8 mouse cellular contexts compared by ENCODE assay signal in genomic region chr17:22818199-22818595, GRCm38 (mm10). TPM values are rescaled to one million over a fixed set of nuclear protein-coding genes. Genes with fewer than 3 reads are reported as not detected.
DNase-seq lines count a peak whose midpoint lies in the region; ATAC-seq lines count a peak whose summit lies in the region.

No protein-coding gene starts in this region.

- no peaks in the 10 kb centered on the region for H3K4me1 ChIP-seq in kidney, embryonic 16.5 days (ENCODE audit: insufficient read depth, low read length)
- no peaks in the 10 kb centered on the region for H3K4me1 ChIP-seq in embryonic facial prominence, embryonic 15.5 days
- no peaks in the 10 kb centered on the region for H3K4me1 ChIP-seq in limb, embryonic 10.5 days
- peaks cover 12% of the 10 kb centered on the region for H3K4me1 ChIP-seq in neural tube, embryonic 13.5 days (replicated peaks)

- 74% methylated on average over 3 of the region's 3 CpGs for WGBS in kidney, embryonic 16.5 days
- WGBS in embryonic facial prominence, embryonic 15.5 days: 74% methylated on average over 3 of the region's 3 CpGs
- 86% methylated on average over 3 of the region's 3 CpGs for WGBS in limb, embryonic 10.5 days
- WGBS in neural tube, embryonic 13.5 days: 74% methylated on average over 3 of the region's 3 CpGs

- no peak for ATAC-seq in kidney, embryonic 16.5 days (ENCODE audit: low FRiP score, low TSS enrichment)
- no peak for ATAC-seq in embryonic facial prominence, embryonic 15.5 days (ENCODE audit: insufficient number of reproducible peaks, low FRiP score, low TSS enrichment, low read depth)
- no peak for ATAC-seq in neural tube, embryonic 13.5 days (ENCODE audit: low read depth)

- peak overlapping the region; percentile 51 for H3K4me2 ChIP-seq in kidney, embryonic 16.5 days (replicated peaks; ENCODE audit: low read depth, low read length)
- H3K4me2 ChIP-seq in embryonic facial prominence, embryonic 15.5 days (replicated peaks): peak overlapping the region; percentile 50
- peak overlapping the region; percentile 56 for H3K4me2 ChIP-seq in neural tube, embryonic 13.5 days

- H3K27ac ChIP-seq in kidney, embryonic 16.5 days (ENCODE audit: low read length): no peak overlapping the region
- no peak overlapping the region for H3K27ac ChIP-seq in embryonic facial prominence, embryonic 15.5 days (replicated peaks)
- H3K27ac ChIP-seq in limb, embryonic 10.5 days: peak overlapping the region; percentile 89; the same call in 1 of the 2 replicates
- peak overlapping the region; percentile 97 for H3K27ac ChIP-seq in neural tube, embryonic 13.5 days (replicated peaks)

- H3K9me3 ChIP-seq in kidney, embryonic 16.5 days (ENCODE audit: low read length): no peaks in the 10 kb centered on the region
- no peaks in the 10 kb centered on the region for H3K9me3 ChIP-seq in embryonic facial prominence, embryonic 15.5 days (replicated peaks)
- no peaks in the 10 kb centered on the region for H3K9me3 ChIP-seq in limb, embryonic 10.5 days (replicated peaks)
- no peaks in the 10 kb centered on the region for H3K9me3 ChIP-seq in neural tube, embryonic 13.5 days

- DNase-seq in kidney, postnatal 10 days: no peak
- no peak for DNase-seq in limb, embryonic 10.5 days (ENCODE audit: low spot score)
- DNase-seq in adrenal gland, postnatal 36 days: no peak
- no peak for DNase-seq in yolk sac, embryonic 10.5 days (ENCODE audit: low spot score)
- DNase-seq in adrenal gland, adult 8-10 months: no peak

- no peaks in the 10 kb centered on the region for H3K27me3 ChIP-seq in kidney, embryonic 16.5 days (ENCODE audit: insufficient read depth, low read length)
- H3K27me3 ChIP-seq in embryonic facial prominence, embryonic 15.5 days: no peaks in the 10 kb centered on the region
- no peaks in the 10 kb centered on the region for H3K27me3 ChIP-seq in limb, embryonic 10.5 days (ENCODE audit: low read depth, poor library complexity, severe bottlenecking)
- no peaks in the 10 kb centered on the region for H3K27me3 ChIP-seq in neural tube, embryonic 13.5 days

- H3K4me3 ChIP-seq in kidney, embryonic 16.5 days (ENCODE audit: low read length): peak overlapping the region; percentile 79
- H3K4me3 ChIP-seq in embryonic facial prominence, embryonic 15.5 days (replicated peaks): peak overlapping the region; percentile 73
- peak overlapping the region; percentile 70 for H3K4me3 ChIP-seq in limb, embryonic 10.5 days
- H3K4me3 ChIP-seq in neural tube, embryonic 13.5 days: peak overlapping the region; percentile 77

- H3K9ac ChIP-seq in kidney, embryonic 16.5 days (replicated peaks; ENCODE audit: low read length): no peak overlapping the region
- no peak overlapping the region for H3K9ac ChIP-seq in embryonic facial prominence, embryonic 15.5 days
- H3K9ac ChIP-seq in neural tube, embryonic 13.5 days: peak overlapping the region; percentile 94

- no peaks in the 10 kb centered on the region for H3K36me3 ChIP-seq in kidney, embryonic 16.5 days (ENCODE audit: insufficient read depth, low read length)
- H3K36me3 ChIP-seq in embryonic facial prominence, embryonic 15.5 days: peaks cover 10% of the 10 kb centered on the region; the same call in 1 of the 2 replicates
- H3K36me3 ChIP-seq in limb, embryonic 10.5 days: peaks cover 13% of the 10 kb centered on the region
- H3K36me3 ChIP-seq in neural tube, embryonic 13.5 days: peaks cover 19% of the 10 kb centered on the region

RNA-seq across cellular contexts. Expression of gene Zfp945, which starts 48.7 kb away (rescaled TPM):
- 21.0 and 21.7 TPM in 2 replicates for polyA plus RNA-seq in kidney, embryonic 16.5 days (2015; fragmentation: Nextera tagmentation; extraction: Ambion mirVana)
- polyA plus RNA-seq in embryonic facial prominence, embryonic 15.5 days (2015; fragmentation: Nextera tagmentation; extraction: Ambion mirVana): 20.2 and 21.5 TPM in 2 replicates
- 15.3 and 19.6 TPM in 2 replicates for polyA plus RNA-seq in limb, embryonic 10.5 days (2016; fragmentation: Nextera tagmentation; extraction: Ambion mirVana)
- 20.3 and 20.8 TPM in 2 replicates for polyA plus RNA-seq in neural tube, embryonic 13.5 days (2015; fragmentation: Nextera tagmentation; extraction: Ambion mirVana)
- 10 to 100 TPM in 1 of 2 experiments, 1 to 10 TPM in 1; 8.2 to 13.2 TPM for total RNA-seq in adrenal gland, postnatal 36 days (2021)
- 10 to 100 TPM; 12.5 to 24.7 (median 18.9) TPM for total RNA-seq in adrenal gland, adult 8-10 months (2022)

Comparison
In these comparisons a context has a peak if more than half of its experiments do, and no peak if none do; other contexts are left out.
1. H3K27ac ChIP-seq: peak in limb, embryonic 10.5 days (single experiment) and neural tube, embryonic 13.5 days (single experiment); none in kidney, embryonic 16.5 days (single experiment) and embryonic facial prominence, embryonic 15.5 days (single experiment).
2. Peak in every context shown above with its lines, with median percentiles within 50 percentile points of each other: H3K4me2 ChIP-seq and H3K4me3 ChIP-seq.